Mouse (Mus musculus) testis, adult 2 months (tissue): ENCODE results near the gene Ltbp4. TPM values are rescaled to one million over a fixed set of nuclear protein-coding genes. Genes with fewer than 3 reads are reported as not detected.

Experiments
- H3K27ac ChIP-seq: fragments of 200-500 bp; 2 replicates; pipeline ENCODE4 v1.5.1; 2012; ENCODE audit warnings: low read depth, low read length; ENCODE audit not compliant: control insufficient read depth, insufficient read depth
- H3K27me3 ChIP-seq: fragments of 200-500 bp; 2 replicates; pipeline ENCODE4 v1.6.1; 2012; ENCODE audit warnings: mild to moderate bottlenecking, low read length, moderate library complexity; ENCODE audit not compliant: control insufficient read depth, insufficient read depth
- H3K36me3 ChIP-seq: fragments of 200-500 bp; 2 replicates; pipeline ENCODE4 v1.6.1; 2012; ENCODE audit warnings: mild to moderate bottlenecking, low read length; ENCODE audit not compliant: control insufficient read depth, insufficient read depth
- H3K4me1 ChIP-seq: fragments of 200-500 bp; 2 replicates; pipeline ENCODE4 v1.6.1; 2012; ENCODE audit warnings: low read length; ENCODE audit not compliant: control insufficient read depth, insufficient read depth
- H3K4me3 ChIP-seq: fragments of 200-500 bp; 2 replicates; pipeline ENCODE4 v1.5.1; 2012; ENCODE audit warnings: low read depth, mild to moderate bottlenecking, low read length, moderate library complexity, mixed read lengths; ENCODE audit not compliant: control insufficient read depth
- CTCF ChIP-seq: fragments of 200-500 bp; IDR thresholded peaks from 2 replicates; pipeline ENCODE4 v1.5.1; 2012; ENCODE audit warnings: low read depth, mild to moderate bottlenecking, inconsistent platforms, low read length, moderate library complexity; ENCODE audit not compliant: control insufficient read depth, insufficient read depth, insufficient replicate concordance
- POLR2A ChIP-seq: fragments of 200-500 bp; IDR thresholded peaks from 2 replicates; pipeline ENCODE4 v1.6.1; 2012; ENCODE audit warnings: low read depth, mild to moderate bottlenecking, inconsistent platforms, low read length, moderate library complexity; ENCODE audit not compliant: control insufficient read depth
- polyA plus RNA-seq: library from polyadenylated mRNA; depleted of rRNA; stranded (reverse); fragments of >200 nt; gene quantifications from 2 replicates; pipeline ENCODE4 v1.2.3, GENCODE M21; 2012

Gene Ltbp4
- polyA plus RNA-seq, 1 experiment, result 26.1 TPM

DNA sequence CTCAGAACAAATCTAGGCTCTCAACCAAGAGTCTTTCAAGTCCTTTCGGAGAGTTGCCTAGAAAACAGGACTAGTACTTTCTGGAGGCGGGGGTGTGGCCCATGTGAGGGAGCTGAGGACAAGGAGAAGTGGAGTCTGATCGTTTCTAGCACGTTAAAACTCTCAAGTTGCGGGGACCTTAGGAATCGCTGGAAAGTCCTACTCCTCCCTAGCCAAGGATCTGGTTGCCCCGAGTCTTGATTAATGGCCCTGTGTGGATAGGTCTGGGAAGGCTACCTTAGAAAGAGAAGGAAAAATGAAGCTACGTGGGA lies 6.0 kb downstream of the Ltbp4 start:
- Histone ChIP-seq H3K27me3 (peaks cover 6% of the 10 kb centered on the region), H3K36me3 (no peaks in the 10 kb centered on the region), H3K4me3 (no peak overlapping the region), H3K27ac (peak overlapping the region; percentile 59), H3K4me1 (peaks cover 25% of the 10 kb centered on the region)
- TF ChIP-seq POLR2A, result no peak
- TF ChIP-seq CTCF, result no peak

DNA sequence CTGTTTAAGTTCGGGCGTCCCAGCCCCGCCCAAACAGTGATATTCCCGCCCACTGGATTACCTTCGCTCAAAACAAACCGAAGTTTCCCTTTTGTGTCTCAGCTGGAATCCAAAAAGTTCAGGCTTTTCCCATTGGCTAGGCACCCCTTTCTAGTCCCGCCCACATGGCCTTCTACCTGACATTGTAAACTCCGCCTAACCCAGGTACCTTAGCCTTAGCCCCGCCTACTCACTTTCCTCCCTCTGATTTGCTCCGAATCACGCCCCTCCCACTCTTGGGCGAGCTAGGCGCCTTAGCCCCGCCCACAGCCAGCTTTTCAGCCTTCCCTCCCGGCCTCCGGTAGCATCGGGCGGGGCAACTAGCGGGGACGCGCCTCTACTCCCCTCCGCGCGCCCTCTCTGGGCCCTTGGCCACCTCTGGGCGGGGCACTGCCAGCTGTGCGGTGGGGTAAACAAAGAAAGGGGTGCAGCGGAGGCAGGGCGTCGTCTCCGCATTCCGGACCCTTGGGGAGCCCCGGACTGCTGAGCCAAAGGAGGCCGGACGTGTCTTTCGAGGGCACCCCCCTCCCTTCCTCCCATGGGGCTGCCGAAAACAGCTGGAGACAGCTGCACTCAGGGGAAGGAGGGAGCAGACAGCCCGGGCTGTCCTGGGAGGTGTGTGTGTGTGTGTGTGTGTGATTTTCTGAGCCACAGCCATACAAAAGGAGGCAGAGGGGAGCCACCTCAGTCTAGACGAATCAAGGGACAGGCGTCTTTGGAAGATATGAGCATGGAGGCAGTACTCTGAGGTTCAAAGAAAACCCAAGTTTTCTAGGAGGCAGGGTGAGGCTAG lies 6.6 kb downstream of the Ltbp4 start:
- peak overlapping the region; percentile 68 for H3K4me3 ChIP-seq
- H3K4me1 ChIP-seq, result peaks cover 25% of the 10 kb centered on the region
- no peaks in the 10 kb centered on the region for H3K36me3 ChIP-seq
- H3K27me3 ChIP-seq, result peaks cover 8% of the 10 kb centered on the region
- TF ChIP-seq POLR2A (no peak), CTCF (no peak)
- H3K27ac ChIP-seq, result peak overlapping the region; percentile 77

DNA sequence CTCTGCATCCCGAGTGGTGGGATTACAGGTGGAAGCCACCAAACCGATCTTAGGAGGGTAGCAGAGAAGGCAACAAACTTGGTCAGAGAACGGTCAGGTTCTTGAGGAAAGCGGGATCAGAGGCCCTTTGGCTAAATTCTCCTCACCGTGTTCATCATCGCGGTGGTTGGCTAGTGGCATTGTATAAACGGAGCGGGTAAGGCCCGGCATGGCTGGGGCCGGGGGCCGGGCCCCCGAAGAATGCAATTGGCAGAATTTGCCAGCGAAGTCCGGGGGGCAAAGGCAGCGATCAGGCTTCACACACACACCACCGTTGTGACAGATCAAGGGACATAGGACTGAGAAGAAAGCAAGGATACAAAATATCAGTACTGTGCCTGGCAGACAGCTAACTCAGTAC lies 7.5 kb downstream of the Ltbp4 start:
- peaks cover 8% of the 10 kb centered on the region for H3K27me3 ChIP-seq
- peaks cover 31% of the 10 kb centered on the region for H3K4me1 ChIP-seq
- H3K36me3 ChIP-seq, result no peaks in the 10 kb centered on the region
- TF ChIP-seq POLR2A (no peak), CTCF (no peak)
- H3K4me3 ChIP-seq, result no peak overlapping the region
- no peak overlapping the region for H3K27ac ChIP-seq

DNA sequence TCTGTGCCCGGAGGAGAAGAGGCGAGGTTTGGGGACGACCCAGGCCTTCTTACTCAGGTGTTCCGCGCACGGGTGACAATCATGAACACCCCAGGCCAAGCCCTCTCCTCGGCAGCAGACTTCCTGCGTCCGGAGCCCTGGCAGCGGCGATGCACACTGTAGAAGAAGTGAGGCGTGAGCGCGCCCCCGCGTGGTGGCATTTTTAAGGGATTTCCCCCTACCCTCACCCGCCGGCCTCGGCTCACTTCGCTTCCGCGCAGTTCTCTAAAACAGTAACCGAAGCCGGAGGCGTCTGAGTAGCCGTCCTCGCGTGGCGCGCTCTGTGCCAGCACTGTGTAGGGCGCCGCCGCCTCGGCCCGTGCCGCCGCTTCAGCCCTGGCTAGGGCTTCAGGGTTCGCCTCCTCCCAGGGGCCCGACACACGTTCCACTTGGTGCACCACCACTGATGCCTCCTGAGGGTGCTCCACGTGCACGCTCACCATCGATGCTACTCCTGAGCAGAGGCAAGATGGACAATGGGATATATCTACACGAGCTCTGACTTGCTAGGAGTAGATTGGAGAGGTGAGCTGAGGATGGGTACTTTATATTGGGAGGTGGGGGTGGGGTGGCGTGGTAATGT lies 8.1 kb downstream of the Ltbp4 start:
- Histone ChIP-seq H3K27me3 (peaks cover 8% of the 10 kb centered on the region), H3K36me3 (no peaks in the 10 kb centered on the region), H3K4me1 (peaks cover 31% of the 10 kb centered on the region), H3K27ac (no peak overlapping the region), H3K4me3 (peak overlapping the region; percentile 13)
- TF ChIP-seq POLR2A (no peak), CTCF (peak; percentile 44; the same call in 1 of the 2 replicates)

DNA sequence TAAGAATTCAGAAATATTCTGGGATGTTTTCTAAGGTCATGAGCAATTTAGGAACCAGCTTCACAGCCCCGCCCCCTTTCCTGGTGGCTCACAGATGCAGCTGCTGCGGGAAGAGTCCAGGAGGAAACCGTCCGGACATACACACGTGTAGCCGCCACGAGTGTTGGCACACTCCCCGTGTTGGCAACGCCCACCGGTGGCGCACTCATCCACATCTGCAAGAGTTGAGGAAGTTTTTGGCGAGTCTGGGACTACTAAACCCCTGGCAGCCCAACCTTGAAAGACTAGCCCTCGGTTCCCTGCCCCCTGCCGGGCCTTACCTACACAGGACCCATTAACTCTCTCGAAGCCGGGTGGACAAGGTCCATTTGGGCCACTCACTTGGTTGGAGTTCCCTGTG lies 8.8 kb downstream of the Ltbp4 start:
- Histone ChIP-seq H3K36me3 (no peaks in the 10 kb centered on the region), H3K27ac (no peak overlapping the region), H3K4me3 (no peak overlapping the region), H3K27me3 (peaks cover 6% of the 10 kb centered on the region), H3K4me1 (peaks cover 31% of the 10 kb centered on the region)
- TF ChIP-seq POLR2A (no peak), CTCF (no peak)

DNA sequence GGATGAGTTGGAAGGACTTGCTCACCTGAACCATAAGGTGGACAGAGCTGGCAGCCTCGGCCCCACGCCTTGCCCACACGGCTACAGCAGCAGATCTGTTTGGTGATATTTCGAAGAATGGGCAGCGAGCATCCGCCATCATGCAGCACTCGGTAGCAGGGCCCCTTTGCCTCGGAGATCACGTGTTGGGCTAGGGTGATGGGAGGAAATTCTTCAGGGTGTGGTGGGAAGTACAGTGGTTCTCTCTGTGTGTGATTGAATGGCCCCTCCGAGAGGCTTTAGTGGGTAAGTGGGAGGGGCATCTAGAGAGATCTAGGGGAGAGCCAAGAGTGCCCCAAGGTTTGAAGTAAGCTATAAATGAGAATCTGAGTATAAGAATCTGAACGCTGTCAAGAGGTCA lies 9.3 kb downstream of the Ltbp4 start:
- Histone ChIP-seq H3K36me3 (no peaks in the 10 kb centered on the region), H3K27ac (no peak overlapping the region), H3K4me3 (no peak overlapping the region), H3K4me1 (peaks cover 31% of the 10 kb centered on the region), H3K27me3 (peaks cover 6% of the 10 kb centered on the region)
- no peak for TF ChIP-seq POLR2A
- no peak for TF ChIP-seq CTCF

DNA sequence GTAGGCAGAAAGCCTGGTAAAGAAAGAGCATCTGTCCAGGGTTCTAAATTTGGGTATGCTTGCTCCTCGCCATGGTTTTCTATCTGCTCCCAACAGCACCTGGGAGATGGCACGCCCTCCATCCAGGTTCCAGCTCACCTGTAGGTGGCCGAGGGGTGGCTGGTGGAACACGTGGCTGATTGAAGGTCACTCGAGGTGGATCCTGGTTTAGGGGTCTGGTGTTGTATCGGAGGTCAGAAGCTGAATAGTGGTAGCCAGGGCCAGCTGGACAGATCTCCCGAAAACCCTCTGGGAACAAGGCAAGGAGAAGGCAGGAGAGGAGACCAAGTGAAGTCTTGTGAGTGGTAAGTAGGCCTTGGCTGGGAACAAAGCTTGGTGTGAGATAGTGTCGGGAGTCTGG lies 10.0 kb downstream of the Ltbp4 start:
- H3K27me3 ChIP-seq, result peaks cover 6% of the 10 kb centered on the region
- no peak overlapping the region for H3K4me3 ChIP-seq
- H3K4me1 ChIP-seq, result peaks cover 31% of the 10 kb centered on the region
- H3K36me3 ChIP-seq, result no peaks in the 10 kb centered on the region
- TF ChIP-seq POLR2A (no peak), CTCF (no peak)
- H3K27ac ChIP-seq, result no peak overlapping the region
